Mouse (Mus musculus) ZHBTc4 (cell line): ENCODE measurements around the gene Dedd.
"Not testable (repeated sequence)": the region's sequence is repeated elsewhere in the genome, so short reads cannot be mapped to it uniquely, and the experiment has no call there.

Source experiments
- DNase-seq: peaks from one replicate; pipeline ENCODE4 v3.0.0-alpha.2; 2011; ENCODE audit warnings: low read depth, low spot score

Dedd gene

GRCm38 (mm10) chr1:171328839-171329432 is at the start of gene Dedd:
Gene Dedd, plus strand, starts transcription at chr1:171329145.
- peak; percentile 94 for DNase-seq

DNA sequence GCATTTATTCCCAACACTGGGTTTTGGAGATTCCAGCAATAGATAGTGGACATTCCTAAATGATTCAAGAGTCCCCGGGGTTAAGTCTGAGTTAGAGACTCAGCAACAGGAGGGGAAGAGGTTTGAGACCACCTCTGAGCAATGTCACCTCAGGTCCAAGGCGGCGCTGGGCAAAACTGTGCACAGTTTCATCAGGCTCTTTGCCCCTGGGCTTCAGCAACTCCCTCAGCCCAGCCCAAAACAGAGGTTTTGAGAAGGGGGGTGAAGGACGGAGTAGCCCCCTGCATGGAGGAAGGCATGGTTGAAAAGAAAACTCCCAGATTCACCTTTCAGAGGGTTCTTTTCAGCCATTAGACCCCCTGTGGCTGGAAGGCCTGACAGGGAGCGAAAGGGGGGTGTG is 49.2 kb upstream of the Dedd start:
- DNase-seq, result no peak

- no peak for DNase-seq
Observed at GRCm38 (mm10) chr1:171280250-171280915, 48.6 kb upstream of the Dedd start.

DNA sequence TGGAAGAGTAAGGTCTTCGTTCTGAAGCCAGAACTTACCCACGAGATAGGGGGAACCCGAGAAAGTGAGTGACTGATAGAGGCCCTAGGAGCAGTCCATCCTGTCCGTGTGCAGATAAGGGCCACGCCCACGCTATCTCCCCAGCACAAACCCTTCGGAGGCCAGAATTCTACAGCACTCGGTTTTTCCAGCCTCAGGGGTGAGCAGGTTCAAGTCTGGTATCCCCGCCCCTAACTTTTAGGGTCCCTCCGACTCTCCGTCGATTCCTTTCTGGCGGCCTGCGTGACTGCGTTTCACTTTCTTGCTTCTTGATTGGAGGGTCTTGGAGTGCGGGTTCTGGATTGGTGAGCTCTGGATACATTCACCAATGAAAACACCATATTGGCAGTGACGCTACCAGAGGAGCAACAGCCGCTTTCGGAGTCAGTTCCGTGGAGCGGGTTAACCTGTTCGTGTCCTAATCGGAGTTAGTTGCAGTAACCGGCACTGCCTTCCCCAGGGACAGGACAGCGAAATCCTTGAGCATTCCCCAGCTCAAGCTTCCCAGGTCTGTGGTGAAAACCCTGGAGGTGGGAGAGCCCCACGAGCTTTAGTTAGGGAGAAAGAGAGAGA is 47.9 kb upstream of the Dedd start, which contains the start of gene Ppox:
Gene Ppox, minus strand, starts transcription at position 271 of the 612 bp plus-strand sequence.
- DNase-seq, result peak; percentile 98

- peak; percentile 87 for DNase-seq
Observed at GRCm38 (mm10) chr1:171281528-171281923, 47.4 kb upstream of the Dedd start.

DNA sequence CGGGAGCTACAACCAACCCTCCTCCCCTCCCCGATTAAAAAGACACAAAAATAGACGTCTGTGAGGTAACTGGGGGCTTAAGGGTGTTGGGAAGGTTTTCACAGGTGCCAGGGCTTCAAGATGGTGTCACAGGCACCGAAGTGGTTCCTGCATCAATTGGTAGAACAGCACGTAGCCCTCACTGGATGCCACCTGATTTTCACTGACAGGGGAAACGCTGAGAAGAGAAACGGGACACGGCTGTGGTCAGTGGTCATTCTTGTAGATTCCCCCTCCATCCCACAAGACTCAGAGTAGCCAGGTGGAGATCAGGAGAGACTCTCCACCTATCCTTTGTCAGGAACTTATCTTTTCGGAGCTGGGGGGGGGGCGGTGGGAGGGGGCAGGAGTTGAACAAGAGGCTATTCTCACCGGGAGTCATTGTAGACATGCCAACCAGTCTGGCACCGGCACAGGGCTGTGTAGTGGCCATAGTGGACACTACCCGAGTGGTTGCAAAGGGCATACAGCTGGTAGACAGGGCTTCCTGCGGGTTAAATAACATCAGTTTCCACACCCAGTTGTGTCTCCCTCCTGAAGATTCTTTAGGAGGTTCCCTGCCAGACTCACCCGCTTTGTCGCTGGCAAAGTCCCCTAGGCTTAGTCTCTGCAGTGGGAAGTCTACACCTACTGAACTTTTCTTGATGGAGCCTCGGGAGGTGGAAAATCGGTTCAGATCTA is 46.7 kb upstream of the Dedd start:
- DNase-seq, result no peak

DNA sequence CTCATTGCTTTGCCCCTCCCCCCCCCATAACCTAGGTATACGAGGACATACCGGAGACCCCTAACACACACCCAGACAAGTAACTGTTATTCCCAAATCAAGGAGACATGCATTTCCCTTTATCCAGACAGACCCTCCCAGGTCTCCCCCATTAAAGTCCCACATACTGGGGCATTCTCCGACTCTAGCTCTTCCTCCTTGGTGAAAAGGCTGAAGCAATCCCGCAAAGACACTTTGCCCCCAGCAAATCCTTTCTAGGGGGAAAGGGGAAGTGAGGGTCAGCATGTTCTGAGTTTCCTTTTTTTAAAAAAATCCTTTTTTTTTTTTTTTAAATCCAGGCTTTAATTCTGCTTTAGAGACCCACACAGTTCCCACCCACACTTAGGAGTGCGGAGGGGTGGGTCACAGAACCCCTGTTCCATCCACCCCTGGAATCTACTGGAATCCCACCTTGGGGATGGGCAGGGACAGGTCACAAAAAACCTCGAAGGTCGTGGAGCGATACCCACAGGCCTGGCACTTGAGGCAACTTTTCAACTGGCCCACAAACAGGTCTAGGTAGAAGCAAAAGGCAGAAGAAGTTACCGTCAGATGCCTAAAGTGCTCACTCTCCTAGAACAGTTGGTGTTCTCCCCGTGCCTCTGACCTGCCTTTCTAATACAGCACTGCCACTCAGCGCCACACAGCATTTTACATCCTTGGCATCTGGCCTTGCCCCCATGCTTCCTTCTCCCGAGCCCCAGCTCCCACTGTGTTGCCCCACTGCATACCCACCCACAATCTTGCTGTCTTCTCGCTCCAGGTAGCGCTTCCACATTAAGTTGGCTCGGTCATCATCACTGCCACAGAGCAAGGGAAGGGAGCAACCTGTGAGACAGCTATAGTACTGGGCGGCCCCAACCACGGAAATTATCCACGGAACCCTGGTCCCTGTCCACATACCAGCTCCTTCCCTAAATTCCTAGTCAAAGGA is 45.5 kb upstream of the Dedd start:
- no peak for DNase-seq

DNA sequence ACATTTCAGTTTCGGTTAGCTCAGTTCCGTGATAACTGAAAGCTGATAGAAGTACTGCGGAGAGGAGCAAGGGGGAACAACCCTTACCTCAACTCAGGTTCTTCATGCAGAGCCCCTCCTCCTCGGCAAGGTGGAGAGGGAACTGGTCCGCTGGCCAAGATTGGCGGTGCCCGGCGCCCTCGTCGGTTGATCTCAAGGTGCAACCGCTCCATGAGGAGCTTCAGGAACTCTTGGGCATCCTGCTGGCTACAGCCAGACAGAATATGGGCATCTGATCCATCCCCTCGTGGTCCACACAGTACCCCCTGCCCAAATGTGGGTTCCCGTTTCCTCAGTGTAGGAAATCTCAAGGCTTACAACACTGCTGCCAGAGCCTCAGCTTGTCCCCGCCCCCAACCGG is 44.5 kb upstream of the Dedd start:
- DNase-seq, result no peak

DNA sequence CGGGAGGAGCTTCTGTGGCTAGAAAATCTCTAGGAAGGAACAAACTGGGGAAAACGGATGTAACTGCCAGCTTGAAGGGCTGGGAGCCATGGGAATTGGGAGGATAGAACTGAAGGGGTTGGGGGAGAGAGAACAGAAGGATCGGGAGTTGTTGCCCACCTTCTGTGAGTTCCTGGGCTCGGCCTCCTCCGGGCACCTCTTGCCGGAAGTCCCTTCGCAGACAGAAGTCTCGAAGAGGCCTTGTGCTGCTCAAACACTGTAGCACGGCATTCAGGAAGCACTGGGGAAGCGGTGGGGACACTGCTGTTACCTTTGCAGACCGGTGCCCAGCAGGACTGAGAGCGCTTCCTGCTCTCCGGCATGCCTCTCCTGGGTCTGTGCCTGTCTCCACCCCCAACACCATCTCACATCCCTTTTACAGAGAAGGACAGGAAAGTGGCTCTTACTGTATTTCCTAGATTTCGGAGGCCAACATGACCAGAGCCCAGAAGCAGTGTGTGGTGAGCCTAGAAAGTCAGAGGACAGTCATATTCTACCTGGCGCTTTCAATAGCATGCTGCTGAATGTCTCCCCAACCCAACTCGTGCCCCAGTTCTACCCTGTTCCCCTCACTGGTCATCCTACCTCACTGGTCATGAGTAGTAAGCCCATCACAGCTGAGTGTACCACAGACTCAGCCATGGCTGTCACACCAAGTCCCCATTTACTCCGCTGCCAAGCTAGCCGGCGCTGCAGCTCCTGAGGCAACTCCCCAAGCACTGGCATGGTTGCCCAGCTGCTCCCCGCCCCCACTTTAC is 43.7 kb upstream of the Dedd start:
- DNase-seq, result no peak

DNA sequence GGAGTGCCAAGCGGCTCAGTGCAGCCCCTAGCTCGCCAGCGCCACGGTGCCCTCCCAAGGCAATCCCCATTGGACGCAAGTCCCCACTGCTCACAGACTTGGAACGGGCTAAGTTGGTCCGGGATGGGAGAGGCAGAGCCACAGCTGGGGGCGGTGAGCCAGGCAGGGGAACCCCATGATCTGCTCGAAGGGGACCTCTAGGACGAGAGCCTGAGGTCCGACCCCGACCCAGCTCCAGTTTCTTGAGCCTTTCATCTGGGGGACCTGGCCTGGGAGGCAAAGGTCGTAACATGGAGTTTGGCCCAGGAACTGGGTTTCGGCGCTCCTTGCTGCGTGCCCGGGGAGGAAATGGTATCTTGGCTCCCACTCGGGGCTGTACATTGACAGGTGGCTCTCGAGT is 42.4 kb upstream of the Dedd start:
- DNase-seq, result no peak

DNA sequence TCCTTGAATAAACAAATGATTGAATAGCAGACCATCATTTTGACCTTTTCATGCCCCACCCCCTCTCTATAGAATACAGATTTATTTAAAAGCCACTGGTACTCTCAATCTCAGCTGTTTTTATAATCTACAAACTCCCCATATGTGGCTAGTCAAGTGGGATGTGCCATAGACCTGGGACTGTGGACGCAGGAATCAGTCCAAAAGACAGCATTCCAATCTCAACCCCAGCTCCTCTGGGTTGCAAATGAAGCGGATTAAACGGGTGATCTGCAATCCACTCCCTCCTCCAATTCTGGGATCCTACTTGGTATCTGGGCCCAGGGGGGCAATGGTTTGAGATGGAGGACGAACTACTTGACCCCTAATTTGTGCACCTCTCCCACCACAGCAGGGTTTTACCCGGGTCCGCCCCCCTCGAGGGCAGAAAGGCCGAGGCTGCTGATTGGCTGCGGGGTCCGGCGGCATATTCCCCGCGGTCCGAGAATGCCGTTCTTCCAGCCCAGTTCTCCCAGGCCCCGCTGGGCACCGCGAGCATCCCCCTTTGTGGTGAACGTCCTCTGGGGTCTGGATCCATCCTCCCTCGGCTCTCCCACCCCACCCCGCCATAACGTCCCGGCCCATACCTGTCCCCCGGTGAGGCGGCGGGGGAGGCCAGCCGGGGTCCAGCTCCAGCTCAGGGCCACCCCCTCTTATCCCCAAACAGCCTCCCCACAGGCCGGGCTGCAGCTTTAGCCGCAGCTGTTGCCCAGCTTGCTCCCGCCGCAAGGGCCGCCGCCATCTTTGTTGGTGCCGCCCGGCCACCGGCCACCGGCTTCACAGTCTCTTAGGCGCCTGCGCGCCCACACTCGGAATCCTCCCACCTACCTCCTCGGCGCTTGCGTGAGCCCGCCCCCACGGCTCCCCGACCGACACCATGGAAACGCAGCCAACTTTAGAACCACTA is 41.5 kb upstream of the Dedd start, which contains the start of gene Usp21:
Gene Usp21, minus strand, starts transcription at position 856 of the 946 bp plus-strand sequence.
- DNase-seq, result peak; percentile 96

DNA sequence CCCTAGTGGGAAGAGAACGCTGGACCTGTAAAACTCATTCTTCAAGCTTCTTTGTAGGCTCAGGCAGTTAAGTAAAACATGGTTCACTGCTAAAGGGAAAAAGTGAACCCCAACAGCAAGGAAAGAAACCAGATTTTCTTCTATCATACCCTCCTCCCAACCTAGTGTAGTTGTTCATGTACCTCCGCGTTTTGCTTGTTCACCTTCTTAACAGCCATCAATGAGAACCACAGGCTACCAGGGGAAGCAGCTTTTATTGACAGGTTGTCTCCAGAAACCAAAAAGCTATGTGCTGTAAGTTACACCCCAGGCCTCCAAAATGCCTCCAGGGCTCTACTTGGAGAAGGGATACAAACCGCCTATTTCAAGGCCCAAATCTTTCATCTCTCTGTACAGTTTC is 40.6 kb upstream of the Dedd start:
- no peak for DNase-seq

DNA sequence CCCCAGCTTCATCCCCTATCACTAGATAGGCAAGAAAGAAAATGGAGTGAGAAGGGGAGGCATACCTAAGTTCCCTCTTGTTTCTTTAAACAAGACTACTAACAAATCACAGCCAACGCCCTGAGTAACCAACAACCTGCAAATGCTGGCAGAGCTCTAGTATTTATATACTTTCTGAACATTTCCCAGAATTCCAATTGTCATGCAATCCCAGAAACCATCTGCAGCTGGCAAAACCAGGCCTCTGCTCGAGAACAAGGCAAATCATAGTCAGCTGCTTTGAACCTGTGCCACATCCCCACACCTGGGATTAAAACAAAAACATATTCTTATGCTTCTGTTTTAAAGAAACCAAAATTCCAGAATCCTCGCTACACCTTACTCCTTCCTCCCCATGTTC is 35.6 kb upstream of the Dedd start:
- no peak for DNase-seq

- no peak for DNase-seq
Observed at GRCm38 (mm10) chr1:171293906-171294297, 35.0 kb upstream of the Dedd start.

GRCm38 (mm10) chr1:171294298-171295062 is 34.5 kb upstream of the Dedd start, which contains the start of gene Ufc1:
Gene Ufc1, minus strand, starts transcription at chr1:171295024.
- peak; percentile 88 for DNase-seq

DNA sequence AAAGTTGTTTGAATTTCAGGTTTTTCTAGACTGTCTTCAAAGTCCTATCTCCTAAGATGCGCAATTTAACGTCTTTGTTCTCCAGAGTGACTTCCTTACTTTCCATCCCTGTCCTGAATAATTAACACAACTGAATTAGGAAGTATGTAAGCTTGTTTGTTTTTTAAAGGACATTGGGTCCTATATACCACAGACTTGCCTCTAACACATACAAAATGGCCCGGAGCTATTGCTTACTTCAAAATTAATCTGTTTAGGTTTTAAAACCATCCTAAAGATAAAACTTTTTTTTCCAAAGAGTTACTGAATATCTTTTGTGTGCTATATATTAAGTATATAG is 33.9 kb upstream of the Dedd start:
- no peak for DNase-seq

DNA sequence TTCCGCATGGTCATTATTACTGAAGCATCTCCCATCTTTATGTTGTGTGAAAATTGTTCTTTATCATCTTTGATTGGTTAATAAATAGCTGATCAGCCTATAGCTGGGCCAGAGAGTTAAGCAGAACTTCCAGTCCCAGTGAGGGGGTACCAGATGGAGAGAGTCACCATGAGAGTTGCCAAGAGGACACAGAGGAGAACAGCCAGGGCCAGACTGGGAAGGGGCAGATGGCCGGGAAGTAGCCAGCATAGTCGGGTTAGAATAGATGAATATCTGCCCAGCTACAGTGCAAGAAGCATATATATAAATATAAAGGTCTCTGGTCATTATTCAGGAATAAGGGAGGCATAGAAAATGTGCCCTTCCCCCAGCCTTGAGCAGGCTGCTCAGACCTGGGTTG is 30.7 kb upstream of the Dedd start:
- DNase-seq, result no peak

DNA sequence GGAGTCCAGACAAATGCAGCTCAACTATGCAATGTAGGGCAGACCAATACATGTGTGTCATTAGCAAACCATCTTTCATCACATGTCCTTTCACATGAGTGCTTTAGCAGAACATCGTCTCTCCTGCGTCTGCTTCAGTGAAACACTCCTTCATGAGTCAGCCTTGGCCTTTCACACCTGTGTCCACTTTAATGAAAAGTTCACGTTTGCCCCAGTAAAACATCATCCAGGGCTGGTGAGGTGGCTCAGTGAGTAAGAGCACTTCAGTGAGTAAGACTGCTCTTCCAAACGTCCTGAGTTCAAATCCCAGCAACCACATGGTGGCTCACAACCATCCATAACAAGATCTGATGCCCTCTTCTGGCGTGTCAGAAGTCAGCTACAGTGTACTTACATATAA is 22.8 kb upstream of the Dedd start:
- not testable (repeated sequence) for DNase-seq

- DNase-seq, result no peak
Observed at GRCm38 (mm10) chr1:171309321-171309720, 19.6 kb upstream of the Dedd start.
